Mouse (Mus musculus): Measurements from ENCODE around the gene Kcnq5.

- no peak for TF ChIP-seq RCOR1 (IDR thresholded peaks at IDR 0.05; ENCODE audit: low read depth, low read length)
- no peak for TF ChIP-seq CTCF (IDR thresholded peaks at IDR 0.05 in 2 of 3, conservative IDR thresholded peaks at IDR 0.05 in 1 of 3; ENCODE audit: control insufficient read depth in 1 of 3, insufficient read depth in 1 of 3, low read depth in 2 of 3, low read length in 3 of 3, poor library complexity in 1 of 3, severe bottlenecking in 1 of 3)
- no peak for TF ChIP-seq HCFC1 (IDR thresholded peaks at IDR 0.05; ENCODE audit: low read depth, low read length)
- no peak for TF ChIP-seq TBP (IDR thresholded peaks at IDR 0.05; ENCODE audit: low read depth, low read length)
- TF ChIP-seq SIN3A (IDR thresholded peaks at IDR 0.05; ENCODE audit: low read length): no peak
- no peak for TF ChIP-seq ETS1 (IDR thresholded peaks at IDR 0.05; ENCODE audit: low read depth, low read length)
- TF ChIP-seq GATA1 (IDR thresholded peaks at IDR 0.05; ENCODE audit: low read depth, low read length): no peak
- no peak for TF ChIP-seq POLR2A (IDR thresholded peaks at IDR 0.05; ENCODE audit: control insufficient read depth in 1 of 2, insufficient read depth in 1 of 2, low read depth in 1 of 2, low read length in 2 of 2, poor library complexity in 1 of 2)
- TF ChIP-seq ZNF384 (IDR thresholded peaks at IDR 0.05; ENCODE audit: low read depth, low read length): no peak
- TF ChIP-seq ZC3H11A (IDR thresholded peaks at IDR 0.05; ENCODE audit: low read depth, low read length): no peak
- no peak for TF ChIP-seq EP300 (IDR thresholded peaks at IDR 0.05; ENCODE audit: low read depth in 1 of 2, low read length in 2 of 2)
- TF ChIP-seq ZKSCAN1 (IDR thresholded peaks at IDR 0.05; ENCODE audit: low read depth, low read length): no peak
- no peak for TF ChIP-seq TCF12 (IDR thresholded peaks at IDR 0.05; ENCODE audit: low read depth, low read length)
These were observed 343.0 kb downstream of the Kcnq5 start for GRCm38 (mm10) chr1:21618712-21619111.
